Mouse (Mus musculus) inflammation-experienced regulatory T-cells, adult 6 months (primary cell): Measurements from ENCODE around the gene Sprr2a1. TPM values are rescaled to one million over a fixed set of nuclear protein-coding genes. Genes with fewer than 3 reads are reported as not detected.
"Not testable (repeated sequence)": the region's sequence is repeated elsewhere in the genome, so short reads cannot be mapped to it uniquely, and the experiment has no call there.

Source experiments
- ATAC-seq: one replicate; pipeline ENCODE4 v1.8.0; 2017
- polyA plus RNA-seq, 3 experiments: library from polyadenylated mRNA; unstranded; fragments of 100-300 nt; shearing (Covaris generic); gene quantifications; one replicate each; pipeline ENCODE4 v1.2.1; 2017

Gene Sprr2a1
- polyA plus RNA-seq: under 1 TPM in 1 of 3 experiments, not detected in 2; 0.15 TPM

GRCm38 (mm10) chr3:92215569-92215968 lies at the start of gene Sprr2a1, which contains the start of gene Sprr2a2:
TSS of gene Sprr2a1 (plus strand) at chr3:92215799.
TSS of gene Sprr2a2 (plus strand) at chr3:92215920.
- not testable (repeated sequence) for ATAC-seq

GRCm38 (mm10) chr3:92169847-92170246 lies 45.8 kb upstream of the Sprr2a1 start:
- no peak for ATAC-seq

- no peak for ATAC-seq
Observed at GRCm38 (mm10) chr3:92176880-92177279, 38.7 kb upstream of the Sprr2a1 start.

GRCm38 (mm10) chr3:92195512-92196200 lies 19.9 kb upstream of the Sprr2a1 start:
- no peak for ATAC-seq

GRCm38 (mm10) chr3:92211133-92211925 lies 4.3 kb upstream of the Sprr2a1 start:
- not testable (repeated sequence) for ATAC-seq

GRCm38 (mm10) chr3:92212059-92212458 lies 3.5 kb upstream of the Sprr2a1 start:
- not testable (repeated sequence) for ATAC-seq

- not testable (repeated sequence) for ATAC-seq
Observed at GRCm38 (mm10) chr3:92213651-92214050, 1.9 kb upstream of the Sprr2a1 start.

- not testable (repeated sequence) for ATAC-seq
Observed at GRCm38 (mm10) chr3:92219031-92219430, 3.4 kb downstream of the Sprr2a1 start.

- not testable (repeated sequence) for ATAC-seq
Observed at GRCm38 (mm10) chr3:92223708-92224107, 8.1 kb downstream of the Sprr2a1 start.

- not testable (repeated sequence) for ATAC-seq
Observed at GRCm38 (mm10) chr3:92227410-92227809, 11.8 kb downstream of the Sprr2a1 start.

- not testable (repeated sequence) for ATAC-seq
Observed at GRCm38 (mm10) chr3:92236463-92237189, 21.0 kb downstream of the Sprr2a1 start.

GRCm38 (mm10) chr3:92238736-92239135 lies 23.1 kb downstream of the Sprr2a1 start:
- ATAC-seq: not testable (repeated sequence)

- ATAC-seq: not testable (repeated sequence)
Observed at GRCm38 (mm10) chr3:92239197-92239596, 23.6 kb downstream of the Sprr2a1 start.

GRCm38 (mm10) chr3:92244833-92245232 lies 29.2 kb downstream of the Sprr2a1 start:
- ATAC-seq: not testable (repeated sequence)

- ATAC-seq: not testable (repeated sequence)
Observed at GRCm38 (mm10) chr3:92246245-92246644, 30.6 kb downstream of the Sprr2a1 start.

- not testable (repeated sequence) for ATAC-seq
Observed at GRCm38 (mm10) chr3:92248494-92248893, 32.9 kb downstream of the Sprr2a1 start.

GRCm38 (mm10) chr3:92250450-92250849 lies 34.9 kb downstream of the Sprr2a1 start:
- ATAC-seq: not testable (repeated sequence)

GRCm38 (mm10) chr3:92253860-92254259 lies 38.3 kb downstream of the Sprr2a1 start:
- not testable (repeated sequence) for ATAC-seq

- not testable (repeated sequence) for ATAC-seq
Observed at GRCm38 (mm10) chr3:92258526-92258925, 42.9 kb downstream of the Sprr2a1 start.

- not testable (repeated sequence) for ATAC-seq
Observed at GRCm38 (mm10) chr3:92263462-92263861, 47.9 kb downstream of the Sprr2a1 start.
